Mouse (Mus musculus) bone marrow macrophage, adult 2 months (primary cell): Measurements from ENCODE around the gene Phyhipl.

Experiments
- CTCF ChIP-seq: IDR thresholded peaks from 2 replicates; pipeline ENCODE4 v1.5.1; 2012; ENCODE audit warnings: low read depth, mild to moderate bottlenecking, low read length, moderate library complexity
- POLR2A ChIP-seq: IDR thresholded peaks from 2 replicates; pipeline ENCODE4 v1.6.1; 2012; ENCODE audit warnings: mild to moderate bottlenecking, low read depth, low read length, borderline replicate concordance

DNA sequence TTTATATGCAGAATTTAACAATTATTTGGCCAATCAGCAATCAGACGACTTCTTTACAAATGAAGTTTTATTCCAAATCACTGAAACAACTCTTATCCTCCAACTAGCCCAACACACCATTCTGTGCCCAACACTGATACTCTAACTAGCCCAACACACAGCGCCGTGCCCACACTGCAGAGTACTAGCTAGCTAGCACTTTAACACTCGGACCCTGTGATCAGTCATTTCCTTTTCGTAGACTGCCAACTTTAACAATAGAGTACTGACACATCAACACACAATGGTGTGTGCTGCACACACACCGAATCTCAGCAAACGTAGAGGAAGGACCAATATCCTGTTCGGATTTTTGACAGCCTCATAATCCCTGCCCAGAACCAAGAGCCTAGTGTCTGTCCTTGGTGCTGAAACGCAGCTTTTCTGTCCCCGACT, 57.7 kb downstream of the Phyhipl start:
- TF ChIP-seq POLR2A, result no peak
- TF ChIP-seq CTCF, result no peak
